Mouse (Mus musculus): ENCODE measurements around the gene Wbp2. TPM values are rescaled to one million over a fixed set of nuclear protein-coding genes. Genes with fewer than 3 reads are reported as not detected.
"Not testable (repeated sequence)": the region's sequence is repeated elsewhere in the genome, so short reads cannot be mapped to it uniquely, and the experiment has no call there.

Gene Wbp2
- polyA plus RNA-seq, 1 experiment, result 288 TPM

DNA sequence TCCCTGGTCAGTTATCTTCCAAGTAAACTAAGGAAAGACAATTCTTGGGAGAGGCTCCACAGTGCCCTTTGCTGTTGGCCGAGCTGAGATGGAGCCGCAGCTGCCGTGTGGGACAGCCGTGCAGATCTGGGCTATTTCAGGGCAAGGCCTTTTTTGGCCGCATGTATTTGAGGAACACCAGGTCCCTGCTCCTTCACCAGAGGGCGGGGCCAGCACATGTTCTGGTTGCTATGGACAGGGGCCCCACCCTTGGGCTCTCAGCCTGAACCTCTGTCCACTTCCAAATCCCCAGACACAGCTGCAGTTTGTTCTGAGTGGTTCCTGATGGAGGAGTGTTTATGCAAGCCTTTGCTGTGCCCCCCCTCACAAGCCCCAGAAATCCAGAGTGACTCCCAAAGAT lies 13.6 kb upstream of the Wbp2 start:
- H3K4me1 ChIP-seq (replicated peaks; ENCODE audit: control insufficient read depth, insufficient read depth, low read length), result no peaks in the 10 kb centered on the region
- H3K4me3 ChIP-seq (ENCODE audit: control insufficient read depth, insufficient read depth, low read length), result no peak overlapping the region
- H3K27ac ChIP-seq (ENCODE audit: control insufficient read depth, insufficient read depth, low read length), result no peak overlapping the region
- WGBS, result 79% methylated on average over 6 of the region's 6 CpGs
- TF ChIP-seq CTCF (IDR thresholded peaks at IDR 0.05; ENCODE audit: borderline replicate concordance, control insufficient read depth, extremely low read depth, insufficient read depth, low read length, poor library complexity), result no peak
- TF ChIP-seq POLR2A (IDR thresholded peaks at IDR 0.05; ENCODE audit: control insufficient read depth, extremely low read depth, insufficient read depth, low read length, poor library complexity), result no peak
- no peaks in the 10 kb centered on the region for H3K27me3 ChIP-seq (ENCODE audit: control insufficient read depth, insufficient read depth, low read length)
- H3K36me3 ChIP-seq (ENCODE audit: control insufficient read depth, insufficient read depth, low read length), result no peaks in the 10 kb centered on the region
- no peak for DNase-seq

GRCm38 (mm10) chr11:116099462-116099861 lies 12.7 kb upstream of the Wbp2 start:
- Histone ChIP-seq H3K27me3 (ENCODE audit: control insufficient read depth, insufficient read depth, low read length) (no peaks in the 10 kb centered on the region), H3K36me3 (ENCODE audit: control insufficient read depth, insufficient read depth, low read length) (no peaks in the 10 kb centered on the region), H3K4me3 (ENCODE audit: control insufficient read depth, insufficient read depth, low read length) (no peak overlapping the region), H3K4me1 (replicated peaks; ENCODE audit: control insufficient read depth, insufficient read depth, low read length) (no peaks in the 10 kb centered on the region), H3K27ac (ENCODE audit: control insufficient read depth, insufficient read depth, low read length) (no peak overlapping the region)
- 84% methylated on average over 6 of the region's 6 CpGs for WGBS
- no peak for DNase-seq
- no peak for TF ChIP-seq POLR2A (IDR thresholded peaks at IDR 0.05; ENCODE audit: control insufficient read depth, extremely low read depth, insufficient read depth, low read length, poor library complexity)
- TF ChIP-seq CTCF (IDR thresholded peaks at IDR 0.05; ENCODE audit: borderline replicate concordance, control insufficient read depth, extremely low read depth, insufficient read depth, low read length, poor library complexity), result no peak

GRCm38 (mm10) chr11:116098711-116099460 lies 12.1 kb upstream of the Wbp2 start:
- TF ChIP-seq POLR2A (IDR thresholded peaks at IDR 0.05; ENCODE audit: control insufficient read depth, extremely low read depth, insufficient read depth, low read length, poor library complexity), result no peak
- TF ChIP-seq CTCF (IDR thresholded peaks at IDR 0.05; ENCODE audit: borderline replicate concordance, control insufficient read depth, extremely low read depth, insufficient read depth, low read length, poor library complexity), result no peak
- Histone ChIP-seq H3K36me3 (ENCODE audit: control insufficient read depth, insufficient read depth, low read length) (no peaks in the 10 kb centered on the region), H3K4me1 (replicated peaks; ENCODE audit: control insufficient read depth, insufficient read depth, low read length) (no peaks in the 10 kb centered on the region), H3K27ac (ENCODE audit: control insufficient read depth, insufficient read depth, low read length) (no peak overlapping the region), H3K4me3 (ENCODE audit: control insufficient read depth, insufficient read depth, low read length) (no peak overlapping the region), H3K27me3 (ENCODE audit: control insufficient read depth, insufficient read depth, low read length) (no peaks in the 10 kb centered on the region)
- no peak for DNase-seq
- 96% methylated on average over 14 of the region's 14 CpGs for WGBS

DNA sequence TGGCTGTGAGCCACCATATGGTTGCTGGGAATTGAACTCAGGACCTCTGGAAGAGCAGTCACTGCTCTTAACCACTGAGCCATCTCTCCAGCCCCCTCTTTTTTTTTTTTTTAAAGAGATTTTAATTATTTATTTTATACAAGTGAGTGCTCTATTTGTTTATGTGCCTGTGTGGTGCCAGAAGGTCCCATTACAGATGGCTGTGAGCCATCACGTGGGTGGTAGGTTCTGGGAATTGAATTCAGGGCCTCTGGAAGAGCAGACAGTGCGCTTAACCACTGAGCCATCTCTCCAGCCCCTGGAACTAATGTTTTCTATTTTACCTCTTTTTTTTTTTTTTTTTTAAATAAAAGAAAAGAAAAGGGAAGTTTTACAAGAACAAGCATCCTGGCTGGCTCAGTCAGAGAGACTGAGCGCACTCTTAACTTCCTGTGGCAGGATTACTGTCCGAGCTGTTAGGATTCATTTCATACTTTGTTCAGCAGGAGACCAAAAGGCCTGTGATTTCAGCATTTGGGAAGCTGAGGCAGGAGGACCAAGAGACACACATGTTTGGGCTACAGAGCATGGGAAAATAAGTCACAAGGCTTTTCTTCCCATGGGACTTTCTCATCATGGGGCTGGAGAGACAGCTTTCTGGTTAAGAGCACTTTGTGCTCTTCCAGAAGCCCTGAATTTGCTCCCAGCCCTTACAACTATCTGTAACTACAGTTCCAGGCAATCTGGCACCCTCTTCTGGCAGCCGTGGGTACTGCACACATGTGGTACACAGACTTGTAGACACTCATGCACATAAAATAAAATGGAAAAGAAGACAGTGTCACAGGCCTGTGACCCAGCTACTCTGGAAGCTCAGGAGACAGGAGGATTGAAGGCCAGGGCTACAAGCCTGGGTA lies 9.7 kb upstream of the Wbp2 start:
- no peak for DNase-seq
- no peaks in the 10 kb centered on the region for H3K4me1 ChIP-seq (replicated peaks; ENCODE audit: control insufficient read depth, insufficient read depth, low read length)
- 67% methylated on average over 5 of the region's 5 CpGs for WGBS
- no peak for TF ChIP-seq POLR2A (IDR thresholded peaks at IDR 0.05; ENCODE audit: control insufficient read depth, extremely low read depth, insufficient read depth, low read length, poor library complexity)
- no peak for TF ChIP-seq CTCF (IDR thresholded peaks at IDR 0.05; ENCODE audit: borderline replicate concordance, control insufficient read depth, extremely low read depth, insufficient read depth, low read length, poor library complexity)
- H3K4me3 ChIP-seq (ENCODE audit: control insufficient read depth, insufficient read depth, low read length), result no peak overlapping the region
- H3K27me3 ChIP-seq (ENCODE audit: control insufficient read depth, insufficient read depth, low read length), result no peaks in the 10 kb centered on the region
- H3K36me3 ChIP-seq (ENCODE audit: control insufficient read depth, insufficient read depth, low read length), result no peaks in the 10 kb centered on the region
- H3K27ac ChIP-seq (ENCODE audit: control insufficient read depth, insufficient read depth, low read length), result no peak overlapping the region

- Histone ChIP-seq H3K27ac (ENCODE audit: control insufficient read depth, insufficient read depth, low read length) (no peak overlapping the region), H3K4me3 (ENCODE audit: control insufficient read depth, insufficient read depth, low read length) (no peak overlapping the region)
- no peak for DNase-seq
Measured at GRCm38 (mm10) chr11:116095573-116095972, 8.8 kb upstream of the Wbp2 start.

GRCm38 (mm10) chr11:116093771-116094565 lies 7.2 kb upstream of the Wbp2 start:
- Histone ChIP-seq H3K4me1 (replicated peaks; ENCODE audit: control insufficient read depth, insufficient read depth, low read length) (no peaks in the 10 kb centered on the region), H3K36me3 (ENCODE audit: control insufficient read depth, insufficient read depth, low read length) (no peaks in the 10 kb centered on the region), H3K4me3 (ENCODE audit: control insufficient read depth, insufficient read depth, low read length) (no peak overlapping the region), H3K27ac (ENCODE audit: control insufficient read depth, insufficient read depth, low read length) (no peak overlapping the region), H3K27me3 (ENCODE audit: control insufficient read depth, insufficient read depth, low read length) (no peaks in the 10 kb centered on the region)
- no peak for DNase-seq
- WGBS, result 39% methylated on average over 16 of the region's 16 CpGs
- TF ChIP-seq POLR2A (IDR thresholded peaks at IDR 0.05; ENCODE audit: control insufficient read depth, extremely low read depth, insufficient read depth, low read length, poor library complexity), result no peak
- TF ChIP-seq CTCF (IDR thresholded peaks at IDR 0.05; ENCODE audit: borderline replicate concordance, control insufficient read depth, extremely low read depth, insufficient read depth, low read length, poor library complexity), result no peak

More at GRCm38 (mm10) chr11:116095573-116095972, 8.8 kb upstream of the Wbp2 start:
- WGBS, result 39% methylated on average over 3 of the region's 3 CpGs
- Histone ChIP-seq H3K27me3 (ENCODE audit: control insufficient read depth, insufficient read depth, low read length) (no peaks in the 10 kb centered on the region), H3K4me1 (replicated peaks; ENCODE audit: control insufficient read depth, insufficient read depth, low read length) (no peaks in the 10 kb centered on the region), H3K36me3 (ENCODE audit: control insufficient read depth, insufficient read depth, low read length) (no peaks in the 10 kb centered on the region)
- no peak for TF ChIP-seq CTCF (IDR thresholded peaks at IDR 0.05; ENCODE audit: borderline replicate concordance, control insufficient read depth, extremely low read depth, insufficient read depth, low read length, poor library complexity)
- TF ChIP-seq POLR2A (IDR thresholded peaks at IDR 0.05; ENCODE audit: control insufficient read depth, extremely low read depth, insufficient read depth, low read length, poor library complexity), result no peak

- not testable (repeated sequence) for DNase-seq; H3K27me3 ChIP-seq (ENCODE audit: control insufficient read depth, insufficient read depth, low read length); H3K4me1 ChIP-seq (replicated peaks; ENCODE audit: control insufficient read depth, insufficient read depth, low read length); H3K4me3 ChIP-seq (ENCODE audit: control insufficient read depth, insufficient read depth, low read length); H3K36me3 ChIP-seq (ENCODE audit: control insufficient read depth, insufficient read depth, low read length); H3K27ac ChIP-seq (ENCODE audit: control insufficient read depth, insufficient read depth, low read length)
- WGBS, result 95% methylated on average over 6 of the region's 6 CpGs
Measured at GRCm38 (mm10) chr11:116092959-116093358, 6.2 kb upstream of the Wbp2 start.

Data from thymus, adult 2 months (tissue).